Mouse (Mus musculus) heart, postnatal 0 days (tissue): Measurements from ENCODE around the gene Zranb3. TPM values are rescaled to one million over a fixed set of nuclear protein-coding genes. Genes with fewer than 3 reads are reported as not detected.

Source experiments
- ATAC-seq: fragments of 200-750 bp; cut with Nextera tagmentation; 2 replicates; pipeline ENCODE4 v1.8.0; 2017; ENCODE audit warnings: low read depth, moderate number of reproducible peaks, moderate library complexity; ENCODE audit not compliant: insufficient read depth
- DNase-seq: peaks from one replicate; pipeline ENCODE4 v3.0.0-alpha.2; 2016; ENCODE audit warnings: low spot score
- H3K27ac ChIP-seq: fragments of 300-500 bp; sonication (generic); 2 replicates; pipeline ENCODE4 v1.5.1; 2014; ENCODE audit warnings: low read depth, mild to moderate bottlenecking
- H3K27me3 ChIP-seq: fragments of 300-500 bp; sonication (generic); 2 replicates; pipeline ENCODE4 v1.6.1; 2014; ENCODE audit warnings: low read length, mixed read lengths; ENCODE audit not compliant: control insufficient read depth, insufficient read depth
- H3K36me3 ChIP-seq: fragments of 300-500 bp; sonication (generic); replicated peaks from 2 replicates; pipeline ENCODE4 v1.6.1; 2014; ENCODE audit warnings: low read length, mixed read lengths; ENCODE audit not compliant: control insufficient read depth, insufficient read depth
- H3K4me1 ChIP-seq: fragments of 300-500 bp; sonication (generic); 2 replicates; pipeline ENCODE4 v1.6.1; 2014; ENCODE audit warnings: antibody characterized with exemption; ENCODE audit not compliant: control insufficient read depth, insufficient read depth
- H3K4me2 ChIP-seq: fragments of 300-500 bp; sonication (generic); 2 replicates; pipeline ENCODE4 v1.6.1; 2014; ENCODE audit warnings: low read depth, mild to moderate bottlenecking, low read length, moderate library complexity
- H3K4me3 ChIP-seq: fragments of 300-500 bp; sonication (generic); 2 replicates; pipeline ENCODE4 v1.5.1; 2014; ENCODE audit warnings: low read depth, low read length
- H3K9ac ChIP-seq: fragments of 300-500 bp; sonication (generic); replicated peaks from 2 replicates; pipeline ENCODE4 v1.6.1; 2014; ENCODE audit warnings: low read depth, low read length, mixed read lengths
- H3K9me3 ChIP-seq: fragments of 300-500 bp; sonication (generic); replicated peaks from 2 replicates; pipeline ENCODE4 v1.6.1; 2016; ENCODE audit warnings: low read length; ENCODE audit not compliant: control insufficient read depth
- CTCF ChIP-seq: IDR thresholded peaks from 2 replicates; pipeline ENCODE4 v1.5.1; 2016; ENCODE audit warnings: antibody characterized with exemption, control low read depth, low read depth
- EP300 ChIP-seq: IDR thresholded peaks from 2 replicates; pipeline ENCODE4 v1.6.1; 2016; ENCODE audit warnings: antibody characterized with exemption, low read depth
- WGBS: fragments of 180-500 bp; shearing (Covaris S2); extraction: QIAGEN DNeasy Blood & Tissue Kit; methylation state at CpG from one replicate; pipeline ENCODE4 v1.1.7; 2014; 5-methylcytosine and 5-hydroxymethylcytosine counted together
- polyA plus RNA-seq: library from polyadenylated mRNA; unstranded; fragments of >200 nt; fragmentation: Nextera tagmentation; extraction: Ambion mirVana; gene quantifications from 2 replicates; pipeline ENCODE4 v1.2.1, GENCODE M21; 2015
- total RNA-seq: library from RNA; depleted of rRNA; stranded (reverse); fragments of >200 nt; gene quantifications from 2 replicates; pipeline ENCODE4 v1.2.3, GENCODE M21; 2014; ENCODE audit warnings: low replicate concordance

The Zranb3 gene
- total and polyA plus RNA-seq, 2 experiments from 2014 or later: 1.9 to 2.1 TPM

- 84% methylated on average over 4 of the region's 4 CpGs for WGBS
- Histone ChIP-seq H3K4me1 (no peaks in the 10 kb centered on the region), H3K27me3 (no peaks in the 10 kb centered on the region), H3K9ac (no peak overlapping the region), H3K27ac (no peak overlapping the region), H3K9me3 (no peaks in the 10 kb centered on the region), H3K4me3 (no peak overlapping the region), H3K36me3 (no peaks in the 10 kb centered on the region), H3K4me2 (no peak overlapping the region)
- ATAC-seq (no peak), DNase-seq (no peak)
- TF ChIP-seq EP300 (no peak), CTCF (no peak)
Measured at GRCm38 (mm10) chr1:127952276-127952675, 150.6 kb downstream of the Zranb3 start.

- Histone ChIP-seq H3K9me3 (no peaks in the 10 kb centered on the region), H3K9ac (no peak overlapping the region), H3K4me3 (no peak overlapping the region), H3K4me1 (no peaks in the 10 kb centered on the region), H3K4me2 (0 out of 2 replicates have a peak overlapping the region, but pooled peaks have one; percentile 4), H3K36me3 (peaks cover 12% of the 10 kb centered on the region), H3K27ac (no peak overlapping the region), H3K27me3 (no peaks in the 10 kb centered on the region)
- ATAC-seq: no peak
- no peak for TF ChIP-seq CTCF
- no peak for TF ChIP-seq EP300
- no peak for DNase-seq
- 49% methylated on average over 5 of the region's 5 CpGs for WGBS
Measured at GRCm38 (mm10) chr1:127948748-127949147, 154.1 kb downstream of the Zranb3 start.

- WGBS: 79% methylated on average over 5 of the region's 5 CpGs
- ATAC-seq (no peak), DNase-seq (no peak)
- no peak overlapping the region for H3K27ac ChIP-seq
- H3K4me2 ChIP-seq: no peak overlapping the region
- no peaks in the 10 kb centered on the region for H3K27me3 ChIP-seq
- H3K4me1 ChIP-seq: no peaks in the 10 kb centered on the region
- H3K36me3 ChIP-seq: peaks cover 32% of the 10 kb centered on the region
- TF ChIP-seq EP300 (no peak), CTCF (no peak)
- H3K9ac ChIP-seq: no peak overlapping the region
- no peak overlapping the region for H3K4me3 ChIP-seq
- H3K9me3 ChIP-seq: no peaks in the 10 kb centered on the region
Measured at GRCm38 (mm10) chr1:127946615-127947249, 156.1 kb downstream of the Zranb3 start.

GRCm38 (mm10) chr1:127945696-127946575 lies 156.9 kb downstream of the Zranb3 start:
- no peak overlapping the region for H3K4me2 ChIP-seq
- no peak overlapping the region for H3K4me3 ChIP-seq
- H3K27me3 ChIP-seq: no peaks in the 10 kb centered on the region
- no peak overlapping the region for H3K9ac ChIP-seq
- DNase-seq: no peak
- TF ChIP-seq CTCF (no peak), EP300 (no peak)
- no peak for ATAC-seq
- no peaks in the 10 kb centered on the region for H3K4me1 ChIP-seq
- peaks cover 40% of the 10 kb centered on the region for H3K36me3 ChIP-seq
- H3K9me3 ChIP-seq: no peaks in the 10 kb centered on the region
- 44% methylated on average over 3 of the region's 3 CpGs for WGBS
- H3K27ac ChIP-seq: no peak overlapping the region

GRCm38 (mm10) chr1:127943516-127943915 lies 159.3 kb downstream of the Zranb3 start:
- ATAC-seq (no peak), DNase-seq (no peak)
- no peak overlapping the region for H3K9ac ChIP-seq
- no peaks in the 10 kb centered on the region for H3K9me3 ChIP-seq
- H3K27ac ChIP-seq: no peak overlapping the region
- no peak overlapping the region for H3K4me3 ChIP-seq
- peaks cover 64% of the 10 kb centered on the region for H3K36me3 ChIP-seq
- H3K4me1 ChIP-seq: no peaks in the 10 kb centered on the region
- no peak overlapping the region for H3K4me2 ChIP-seq
- H3K27me3 ChIP-seq: no peaks in the 10 kb centered on the region
- 86% methylated on average over 6 of the region's 6 CpGs for whole genome bisulfite sequencing
- TF ChIP-seq EP300 (no peak), CTCF (no peak)
